Mouse (Mus musculus): Measurements from ENCODE around the gene Bcl3.

The Bcl3 gene

GRCm38 (mm10) chr7:19822604-19823058 lies at the start of gene Bcl3:
TSS of gene Bcl3 (minus strand) at chr7:19822770.
- DNase-seq (ENCODE audit: low spot score in 2 of 2), result no peak

DNA sequence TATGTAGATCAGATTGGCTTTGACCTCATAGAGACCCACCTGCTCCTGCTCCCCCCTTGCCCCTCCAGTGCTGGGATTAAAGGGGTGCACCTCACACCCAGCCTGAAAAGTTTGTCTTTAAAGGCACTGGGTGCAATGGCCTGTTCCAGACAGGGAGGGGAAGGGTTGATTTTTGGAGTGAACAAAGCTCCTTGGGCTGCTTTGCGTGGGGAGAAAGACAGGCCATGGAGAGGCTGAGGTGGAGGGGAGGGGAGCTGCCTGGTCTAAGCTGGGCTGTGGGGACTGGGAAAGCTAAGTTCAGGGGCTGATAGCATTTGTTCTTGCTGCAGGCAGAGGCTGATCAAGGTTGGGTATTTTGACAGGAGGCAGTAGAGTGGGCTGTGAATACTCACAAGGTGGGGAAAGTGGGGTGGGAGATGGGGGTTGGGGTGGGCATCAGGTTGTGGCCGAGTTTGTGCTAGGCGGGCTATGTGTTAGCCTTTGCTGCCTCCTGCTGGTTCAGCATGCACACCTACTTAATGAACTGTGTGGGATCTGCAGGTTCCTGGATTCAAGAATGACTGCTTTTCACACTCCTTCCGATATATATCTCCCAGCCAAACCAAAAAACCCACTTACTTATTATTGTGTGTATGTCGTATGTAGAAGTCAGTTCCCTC lies 49.5 kb upstream of the Bcl3 start:
- DNase-seq (ENCODE audit: low spot score in 2 of 2), result no peak

DNA sequence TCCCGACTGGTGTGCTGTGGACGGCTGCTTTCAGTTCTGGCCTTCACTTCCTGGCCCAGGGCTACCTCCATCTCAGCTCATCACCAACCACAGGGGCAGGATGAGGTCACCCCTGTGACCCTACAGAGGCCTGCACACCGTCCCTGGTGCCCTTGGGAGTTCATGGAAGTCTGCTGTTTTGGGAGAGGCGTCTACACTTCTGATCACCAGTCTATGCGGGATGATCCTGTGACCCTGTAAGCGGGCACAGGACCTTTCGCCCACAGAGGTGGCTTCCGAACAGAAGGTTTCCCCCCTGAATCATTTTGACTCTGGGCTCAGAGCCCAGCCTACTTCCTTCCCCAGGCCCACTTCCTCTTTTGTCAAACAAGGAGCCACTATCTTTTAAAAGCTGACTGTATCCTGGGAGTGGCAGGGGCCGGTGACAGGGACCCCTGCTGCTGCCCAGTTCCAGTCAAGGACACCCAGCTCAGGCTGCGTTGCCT lies 48.6 kb upstream of the Bcl3 start:
- DNase-seq (ENCODE audit: low spot score in 2 of 2), result no peak

- DNase-seq (ENCODE audit: low spot score in 2 of 2), result no peak
Observed at GRCm38 (mm10) chr7:19867751-19868399, 45.3 kb upstream of the Bcl3 start.

DNA sequence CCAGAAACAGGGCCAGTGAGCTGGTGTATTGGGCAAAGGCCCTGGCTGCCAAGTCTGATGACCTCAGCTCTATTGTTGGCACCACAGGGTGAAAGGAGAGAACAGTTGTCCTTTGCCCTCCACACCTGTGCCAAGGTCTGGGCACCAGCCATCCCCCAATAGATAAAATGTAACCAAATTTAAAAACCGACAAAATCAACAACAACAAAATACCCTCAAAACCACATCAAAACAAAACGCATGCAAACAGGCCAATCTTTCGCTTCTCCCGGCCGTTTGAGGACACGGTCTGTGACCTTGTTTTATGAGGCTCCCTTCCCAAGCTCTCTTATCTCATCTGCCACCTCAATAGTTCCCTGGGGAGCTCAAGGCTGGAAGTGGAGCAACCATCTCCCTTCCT lies 43.9 kb upstream of the Bcl3 start:
- DNase-seq (ENCODE audit: low spot score in 2 of 2), result no peak

DNA sequence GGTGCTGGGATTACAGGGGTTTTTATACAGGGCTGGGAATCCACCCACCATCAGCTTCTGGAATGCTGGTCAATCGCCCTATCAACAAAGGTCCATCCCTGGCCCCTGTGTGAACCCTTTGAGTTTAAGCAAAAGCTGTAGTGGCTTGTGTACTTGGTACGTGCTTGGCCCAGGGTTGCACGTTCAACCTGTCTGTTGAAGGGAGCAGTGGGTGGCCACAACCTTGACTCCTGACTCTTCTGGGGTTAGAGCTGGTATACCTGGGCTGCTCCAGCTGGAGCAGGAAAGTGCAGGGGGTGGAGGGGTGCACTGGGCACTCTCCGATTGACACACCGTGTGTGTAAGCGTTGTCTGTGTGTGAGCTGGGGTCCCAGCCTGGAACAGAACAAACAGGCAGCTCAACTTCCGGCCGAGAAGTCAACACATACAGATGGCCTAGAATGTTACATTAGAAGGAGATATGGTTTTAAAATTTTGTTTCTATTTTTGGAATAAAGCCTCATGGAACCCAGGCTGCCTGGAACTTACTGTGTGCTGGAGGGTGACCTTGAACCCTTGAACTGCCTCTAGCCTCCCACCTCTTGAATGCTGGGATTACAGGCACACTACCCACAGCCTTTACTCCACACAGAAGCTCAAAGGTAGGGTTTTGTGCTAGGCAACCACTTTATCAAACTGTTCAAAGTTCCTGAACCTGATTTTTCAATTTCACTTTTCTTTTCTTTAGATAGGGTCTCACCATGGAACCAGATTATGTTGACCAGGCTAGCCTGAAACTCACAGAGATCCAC lies 42.9 kb upstream of the Bcl3 start:
- no peak for DNase-seq (ENCODE audit: low spot score in 2 of 2)

DNA sequence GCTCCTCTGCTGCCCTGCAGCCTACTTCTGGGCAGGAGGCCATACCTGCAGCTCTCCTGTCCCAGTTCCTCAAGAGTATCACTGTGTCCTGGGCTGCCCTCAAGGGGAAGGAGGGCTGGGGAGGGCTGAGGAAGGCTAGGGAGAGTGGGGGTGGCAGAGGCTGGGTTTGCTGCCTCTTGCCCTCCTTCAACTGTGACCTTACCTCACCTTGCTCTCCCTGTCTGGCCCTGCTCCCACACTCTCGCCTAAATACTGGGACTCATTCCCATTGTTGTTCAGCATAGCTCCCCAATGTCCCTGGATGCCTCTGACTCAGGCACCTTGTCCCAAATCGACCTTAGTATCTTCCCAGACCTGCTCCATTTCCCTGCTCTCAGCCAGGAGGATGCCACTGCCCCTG lies 41.7 kb upstream of the Bcl3 start:
- DNase-seq (ENCODE audit: low spot score in 2 of 2), result no peak

DNA sequence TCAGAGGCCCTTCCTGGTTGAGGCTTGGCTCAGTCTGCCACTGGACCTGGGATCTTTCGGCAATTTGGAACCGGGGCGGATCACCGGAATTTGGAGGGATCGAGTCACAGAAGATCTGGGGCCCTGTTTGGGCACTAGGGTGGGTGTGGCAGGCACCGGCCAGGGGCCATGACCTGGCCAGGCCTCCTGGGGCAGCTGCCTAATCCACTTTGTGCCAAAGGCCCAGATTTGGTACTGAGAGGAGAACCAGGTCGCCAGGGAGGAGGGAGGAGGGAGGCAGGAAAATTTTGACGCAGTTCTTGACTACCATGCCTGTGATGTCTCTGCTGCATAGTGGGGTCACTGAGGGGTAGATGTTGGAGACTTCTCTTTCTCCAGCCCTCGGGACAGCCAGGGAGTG lies 38.6 kb upstream of the Bcl3 start, which contains the start of gene Ceacam16:
Gene Ceacam16 (minus strand): TSS at position 101 of the 400 bp plus-strand sequence.
- DNase-seq (ENCODE audit: low spot score in 2 of 2), result no peak

DNA sequence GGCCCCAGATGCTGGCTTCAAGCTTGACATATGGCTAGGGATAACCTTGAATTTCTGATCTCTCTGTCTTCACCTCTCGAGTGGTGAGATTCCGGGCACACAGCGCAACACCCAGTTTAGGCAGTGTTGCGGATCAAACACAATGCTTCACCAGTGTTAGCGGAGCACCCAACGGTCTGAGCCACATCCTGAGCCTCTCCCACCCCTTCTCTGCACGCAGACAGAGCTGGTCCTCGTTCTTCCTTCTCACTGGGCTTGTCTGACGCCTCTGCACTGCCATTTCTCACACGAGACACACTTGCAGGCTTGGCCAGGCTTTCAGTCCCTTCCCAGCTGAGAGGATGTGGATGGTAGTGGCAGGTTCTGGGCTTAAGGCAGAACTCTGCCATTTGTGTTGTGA lies 37.2 kb upstream of the Bcl3 start:
- DNase-seq (ENCODE audit: low spot score in 2 of 2), result no peak

DNA sequence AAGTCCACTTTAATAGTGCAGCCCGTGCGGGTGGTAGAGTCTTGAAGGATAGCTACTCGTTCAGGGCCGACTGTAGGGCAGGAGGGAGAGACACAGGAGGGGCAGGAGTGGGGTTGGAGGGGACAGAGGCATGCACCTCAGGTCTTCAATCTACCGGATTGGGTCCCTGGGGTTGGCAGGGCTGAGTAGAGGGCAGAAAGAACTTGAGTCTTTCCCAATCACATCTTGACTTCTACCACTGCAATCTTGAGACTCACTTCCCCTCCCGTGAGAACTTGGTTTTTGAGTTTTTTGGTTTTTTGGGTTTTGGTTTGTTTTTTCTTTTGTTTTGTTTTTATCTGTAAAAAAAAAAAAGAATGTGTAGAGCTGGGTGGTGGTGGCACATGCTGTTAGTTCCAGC lies 33.7 kb upstream of the Bcl3 start:
- DNase-seq (ENCODE audit: low spot score in 2 of 2), result no peak

DNA sequence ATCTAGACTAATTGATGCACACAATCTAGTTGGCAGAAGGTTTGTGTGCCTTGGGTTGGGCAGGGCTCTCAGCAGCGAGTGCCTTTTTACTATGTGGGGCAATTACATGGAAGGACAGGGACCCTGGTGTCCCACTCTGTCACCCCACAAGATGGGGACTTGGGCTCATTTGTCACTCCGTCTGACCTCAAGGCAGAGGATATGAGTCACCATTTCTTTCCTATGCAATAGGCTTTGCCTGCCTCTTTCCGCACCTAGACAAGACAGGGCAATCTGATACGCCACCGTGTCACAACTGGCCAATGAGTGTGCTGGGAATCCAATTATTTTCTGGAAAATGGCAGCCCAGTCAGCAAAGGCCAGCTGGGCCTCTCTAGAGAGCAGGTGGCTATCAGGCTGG lies 33.1 kb upstream of the Bcl3 start:
- no peak for DNase-seq (ENCODE audit: low spot score in 2 of 2)

- no peak for DNase-seq (ENCODE audit: low spot score in 2 of 2)
Observed at GRCm38 (mm10) chr7:19853526-19853925, 31.0 kb upstream of the Bcl3 start.

DNA sequence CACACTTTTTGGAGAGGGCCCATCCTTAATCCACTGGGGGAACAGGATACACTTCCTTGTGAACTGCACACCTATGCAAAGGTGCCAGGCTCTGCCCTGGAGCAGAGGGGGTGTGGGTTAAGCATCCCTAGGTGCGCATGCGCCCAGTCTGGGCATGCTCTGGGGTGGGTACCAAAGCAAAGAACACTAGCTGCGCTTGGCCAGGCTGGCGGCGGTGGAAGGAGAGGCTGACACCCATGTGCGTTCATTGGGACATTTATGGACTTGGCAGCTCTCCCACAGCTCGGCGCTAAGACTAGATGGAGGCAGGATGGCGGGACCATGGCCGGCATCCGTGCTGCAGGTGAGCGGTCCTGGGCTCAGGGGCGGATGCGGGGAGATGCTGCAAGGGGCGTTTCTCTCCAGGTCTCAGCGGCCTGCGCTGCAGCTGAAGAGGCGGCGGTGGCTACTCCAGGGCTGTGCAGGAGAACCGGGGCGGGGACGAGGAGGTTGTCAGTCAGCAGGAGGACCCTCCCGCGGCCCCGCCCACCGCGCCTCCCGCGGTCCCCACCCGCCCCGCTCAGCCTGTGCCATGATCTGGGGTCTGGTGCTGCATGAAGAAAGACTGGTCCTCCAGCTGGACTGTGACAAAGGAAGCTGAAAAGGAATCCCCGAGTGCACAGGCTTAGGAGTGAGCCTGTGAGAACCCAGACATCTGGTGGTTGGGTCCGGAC lies 29.4 kb upstream of the Bcl3 start, which contains the start of gene Gm19345:
Gene Gm19345 (plus strand): TSS at position 146 of the 713 bp plus-strand sequence.
- DNase-seq (ENCODE audit: low spot score in 2 of 2), result peak; percentile 53 to 65

- no peak for DNase-seq (ENCODE audit: low spot score in 2 of 2)
Observed at GRCm38 (mm10) chr7:19844521-19845171, 22.1 kb upstream of the Bcl3 start.

- peak; percentile 45 to 62 for DNase-seq (ENCODE audit: low spot score in 2 of 2)
Observed at GRCm38 (mm10) chr7:19843561-19843960, 21.0 kb upstream of the Bcl3 start.

GRCm38 (mm10) chr7:19842885-19843504 lies 20.4 kb upstream of the Bcl3 start:
- DNase-seq (ENCODE audit: low spot score in 2 of 2), result no peak

GRCm38 (mm10) chr7:19841686-19842413 lies 19.3 kb upstream of the Bcl3 start:
- DNase-seq (ENCODE audit: low spot score in 2 of 2), result no peak

- DNase-seq (ENCODE audit: low spot score in 2 of 2), result no peak
Observed at GRCm38 (mm10) chr7:19840936-19841335, 18.4 kb upstream of the Bcl3 start.

DNA sequence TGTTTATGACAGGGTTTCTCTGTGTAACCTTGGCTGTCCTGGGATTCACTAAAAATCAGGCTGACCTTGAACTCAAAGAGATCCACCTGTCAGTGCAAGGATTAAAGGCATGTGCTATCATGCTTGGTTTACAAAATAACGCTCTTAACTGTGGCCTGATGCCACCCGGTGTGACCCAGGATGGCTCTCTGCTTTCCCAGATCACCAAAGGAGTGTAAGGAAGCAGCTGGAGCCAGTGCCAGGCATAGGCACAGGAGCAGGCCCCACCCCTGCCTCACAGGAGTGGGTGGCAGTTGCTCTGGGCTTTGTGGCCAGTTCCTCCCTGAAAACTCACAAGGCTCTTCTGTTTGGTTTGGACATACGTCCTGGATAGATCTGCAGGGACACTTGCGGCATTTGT lies 17.8 kb upstream of the Bcl3 start:
- no peak for DNase-seq (ENCODE audit: low spot score in 2 of 2)

GRCm38 (mm10) chr7:19836843-19837242 lies 14.3 kb upstream of the Bcl3 start:
- no peak for DNase-seq (ENCODE audit: low spot score in 2 of 2)

All from right cerebral cortex, postnatal 10 days (tissue).